Mouse (Mus musculus) layer of hippocampus, adult 2 months (tissue): Measurements from ENCODE around the gene 1700029F12Rik. TPM values are rescaled to one million over a fixed set of nuclear protein-coding genes. Genes with fewer than 3 reads are reported as not detected.
"Not testable (repeated sequence)": the region's sequence is repeated elsewhere in the genome, so short reads cannot be mapped to it uniquely, and the experiment has no call there.

Experiments
- DNase-seq, 2 experiments: peaks; one replicate each; pipeline ENCODE4 v3.0.0; 2022; ENCODE audit warnings: low spot score in 2 of 2
- H3K27ac ChIP-seq: fragments of 200-600 bp; 2 replicates; pipeline ENCODE4 v1.8.1; 2022
- H3K4me3 ChIP-seq: fragments of 200-600 bp; 2 replicates; pipeline ENCODE4 v1.8.1; 2022; ENCODE audit warnings: mild to moderate bottlenecking
- CTCF ChIP-seq: fragments of 200-600 bp; conservative IDR thresholded peaks from 2 replicates; pipeline ENCODE4 v1.8.1; 2022; ENCODE audit warnings: antibody characterized with exemption, mild to moderate bottlenecking, moderate library complexity
- long read RNA-seq, 2 experiments: library from polyadenylated mRNA; stranded (forward); transcript quantifications; one replicate each; pipeline ENCODE4 v2.0.0; 2021; ENCODE audit warnings: borderline mapping rate in 2 of 2
- total RNA-seq, 2 experiments: library from RNA; stranded (reverse); gene quantifications; 2 replicates each; pipeline ENCODE4 v1.2.3; 2021

Gene 1700029F12Rik
- total RNA-seq: not detected
- long read RNA-seq, experiment 1: 0 reads
- long read RNA-seq, experiment 2: 0 reads

DNA sequence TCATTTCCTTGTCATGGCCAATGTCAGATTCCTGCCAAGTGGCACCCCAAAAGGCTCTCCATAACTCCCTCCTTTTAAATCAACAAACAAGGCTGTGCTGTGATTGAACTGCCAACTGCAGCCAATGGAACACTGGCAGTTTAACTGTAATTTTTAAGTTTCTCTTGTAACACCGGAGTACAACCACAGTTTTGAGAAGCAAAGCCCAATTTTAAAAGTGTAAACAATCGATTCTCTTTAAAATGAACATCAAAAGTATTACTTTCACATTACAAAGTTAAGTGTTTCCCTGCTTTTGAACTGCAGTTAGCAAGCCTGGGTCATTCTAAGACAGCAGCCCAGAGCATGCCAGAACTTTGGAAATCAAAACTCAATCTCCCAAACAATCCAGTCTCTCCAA, at the start of gene 1700029F12Rik:
TSS of gene 1700029F12Rik (minus strand) at position 101 of the 400 bp plus-strand sequence.
- Histone ChIP-seq H3K27ac (no peak within 1 kb of the TSS), H3K4me3 (no peak within 1 kb of the TSS)

DNA sequence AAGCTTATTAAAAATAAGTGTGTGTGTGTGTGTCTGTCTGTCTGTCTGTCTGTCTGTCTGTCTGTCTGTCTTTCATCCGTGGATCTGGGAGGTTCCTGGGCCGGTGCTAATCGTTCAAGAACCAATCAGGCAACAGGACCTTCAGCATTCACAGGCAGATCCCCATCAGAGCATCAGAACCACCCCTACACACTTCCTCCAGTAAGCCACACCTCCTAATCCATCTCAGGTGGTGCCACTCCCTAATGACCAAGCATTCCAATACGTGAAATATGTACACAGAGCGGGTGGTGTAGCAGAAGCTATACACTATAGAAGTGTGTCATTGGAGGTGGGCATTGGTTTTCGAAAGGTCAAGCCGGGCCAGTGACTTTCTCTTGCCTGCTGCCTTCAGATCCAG, 48.3 kb upstream of the 1700029F12Rik start:
- no peak overlapping the region for H3K27ac ChIP-seq
- DNase-seq: no peak
- no peak for TF ChIP-seq CTCF
- H3K4me3 ChIP-seq: no peak overlapping the region

More for the DNA sequence above, at the start of gene 1700029F12Rik:
- no peak for TF ChIP-seq CTCF
- no peak for DNase-seq

DNA sequence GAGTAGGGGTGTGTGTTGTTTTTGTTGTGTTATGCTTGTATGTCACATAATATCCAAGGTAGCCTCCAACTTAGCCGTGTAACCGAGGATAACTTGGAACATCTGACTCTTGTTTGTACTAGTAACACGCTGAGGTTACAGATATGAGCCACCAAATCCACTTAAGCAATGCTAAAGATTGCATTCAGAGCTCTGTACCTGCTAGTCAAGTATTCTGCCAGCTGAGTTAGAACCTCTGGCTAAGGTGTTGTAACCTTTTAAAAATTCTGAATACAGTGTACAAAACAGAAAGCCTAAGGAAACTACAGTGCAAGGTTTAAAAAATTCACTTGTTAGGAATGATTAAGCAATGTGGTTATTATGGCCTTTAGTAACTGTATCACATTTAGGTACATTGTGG, 46.5 kb upstream of the 1700029F12Rik start:
- no peak for DNase-seq
- no peak for TF ChIP-seq CTCF
- Histone ChIP-seq H3K27ac (no peak overlapping the region), H3K4me3 (no peak overlapping the region)

DNA sequence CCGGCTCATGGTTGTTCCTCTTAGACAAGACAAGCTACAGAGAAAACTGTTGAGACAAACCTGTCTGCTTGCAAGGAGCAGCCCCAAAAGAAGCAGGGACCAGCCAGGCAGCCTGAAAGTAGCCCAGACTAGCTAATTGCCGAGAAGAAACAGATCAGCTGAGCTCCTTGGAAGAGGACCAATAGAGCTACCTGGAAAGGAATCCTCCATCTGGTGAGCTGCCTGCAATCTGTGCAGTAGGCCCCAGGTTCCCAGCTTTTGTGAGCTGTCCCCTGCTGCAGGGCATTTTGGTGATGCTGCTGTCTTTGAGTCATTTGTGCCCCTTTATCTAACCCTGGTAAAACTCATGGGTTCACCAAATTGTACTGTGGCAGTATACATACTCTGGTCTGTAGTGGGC, 46.0 kb upstream of the 1700029F12Rik start:
- no peak for DNase-seq
- Histone ChIP-seq H3K4me3 (no peak overlapping the region), H3K27ac (no peak overlapping the region)
- TF ChIP-seq CTCF: no peak

DNA sequence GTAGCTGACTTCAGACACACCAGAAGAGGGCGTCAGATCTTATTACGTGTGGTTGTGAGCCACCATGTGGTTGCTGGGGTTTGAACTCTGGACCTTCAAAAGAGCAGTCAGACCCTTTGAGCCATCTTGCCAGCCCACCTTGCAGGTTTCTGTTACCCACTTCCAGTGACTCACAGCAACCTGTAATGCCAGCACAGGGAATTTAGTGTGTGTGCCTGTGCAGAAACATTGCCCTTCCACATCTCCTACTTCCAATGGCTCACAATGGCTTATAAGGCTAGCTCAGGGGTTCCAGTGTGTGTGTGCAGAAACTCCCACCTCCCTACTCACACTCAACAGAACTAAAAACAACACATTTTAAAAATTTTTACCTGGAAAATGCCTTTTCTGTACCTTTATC, 43.4 kb upstream of the 1700029F12Rik start:
- H3K4me3 ChIP-seq: no peak overlapping the region
- DNase-seq: no peak
- H3K27ac ChIP-seq: no peak overlapping the region
- TF ChIP-seq CTCF: no peak

DNA sequence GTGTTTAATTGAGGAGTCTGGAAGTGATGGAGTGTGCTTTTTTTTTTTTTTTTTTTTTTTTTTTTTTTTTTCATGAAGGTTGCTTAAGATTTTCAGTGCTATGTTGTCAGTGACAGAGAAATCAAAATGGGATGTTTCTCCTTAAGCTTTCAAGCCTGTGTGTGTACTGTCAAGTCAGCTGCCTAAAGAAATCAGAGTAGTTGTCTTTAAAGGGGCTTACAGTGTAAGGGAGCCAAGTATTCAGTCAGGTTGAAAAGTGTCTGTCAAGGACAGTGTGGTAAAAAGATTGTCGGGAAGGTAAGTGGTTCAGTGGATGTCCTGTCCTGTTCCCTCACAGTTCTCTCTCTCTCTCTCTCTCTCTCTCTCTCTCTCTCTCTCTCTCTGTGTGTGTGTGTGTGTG, 39.3 kb upstream of the 1700029F12Rik start:
- Histone ChIP-seq H3K27ac (no peak overlapping the region), H3K4me3 (no peak overlapping the region)
- no peak for TF ChIP-seq CTCF
- no peak for DNase-seq

DNA sequence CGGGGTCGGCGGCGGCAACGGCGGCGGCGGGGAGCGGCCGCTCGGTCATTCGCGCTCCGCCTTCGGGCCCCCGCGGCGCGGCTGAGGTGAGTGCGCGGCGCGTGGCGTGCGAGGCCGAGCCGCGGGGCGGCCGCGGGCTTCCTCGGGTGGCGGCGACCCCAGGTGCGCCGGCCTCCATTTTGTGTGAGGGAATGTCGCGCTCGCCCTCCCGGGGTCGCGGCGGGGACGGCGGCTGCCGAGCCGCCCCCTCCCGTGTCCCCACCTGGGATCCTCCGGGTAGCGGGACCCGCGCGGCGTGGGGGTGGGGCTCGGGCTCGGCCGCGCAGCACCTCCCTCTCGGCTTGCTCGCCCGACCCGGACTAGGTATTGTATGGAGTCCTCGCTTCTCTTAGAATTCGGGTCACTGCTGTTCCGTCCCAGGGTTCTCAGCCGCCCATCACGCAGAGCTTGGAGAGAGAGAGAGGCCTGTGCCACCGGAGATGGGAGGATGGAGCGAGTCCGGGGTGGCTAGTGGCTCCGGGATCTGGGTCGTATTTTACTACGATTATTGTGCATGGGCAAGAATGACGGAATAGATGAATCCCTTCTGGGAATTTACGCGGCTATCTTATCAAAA, 37.6 kb upstream of the 1700029F12Rik start:
- peak overlapping the region; percentile 70 for H3K4me3 ChIP-seq
- no peak for TF ChIP-seq CTCF
- DNase-seq: peak; percentile 19 to 44
- peak overlapping the region; percentile 89 for H3K27ac ChIP-seq

DNA sequence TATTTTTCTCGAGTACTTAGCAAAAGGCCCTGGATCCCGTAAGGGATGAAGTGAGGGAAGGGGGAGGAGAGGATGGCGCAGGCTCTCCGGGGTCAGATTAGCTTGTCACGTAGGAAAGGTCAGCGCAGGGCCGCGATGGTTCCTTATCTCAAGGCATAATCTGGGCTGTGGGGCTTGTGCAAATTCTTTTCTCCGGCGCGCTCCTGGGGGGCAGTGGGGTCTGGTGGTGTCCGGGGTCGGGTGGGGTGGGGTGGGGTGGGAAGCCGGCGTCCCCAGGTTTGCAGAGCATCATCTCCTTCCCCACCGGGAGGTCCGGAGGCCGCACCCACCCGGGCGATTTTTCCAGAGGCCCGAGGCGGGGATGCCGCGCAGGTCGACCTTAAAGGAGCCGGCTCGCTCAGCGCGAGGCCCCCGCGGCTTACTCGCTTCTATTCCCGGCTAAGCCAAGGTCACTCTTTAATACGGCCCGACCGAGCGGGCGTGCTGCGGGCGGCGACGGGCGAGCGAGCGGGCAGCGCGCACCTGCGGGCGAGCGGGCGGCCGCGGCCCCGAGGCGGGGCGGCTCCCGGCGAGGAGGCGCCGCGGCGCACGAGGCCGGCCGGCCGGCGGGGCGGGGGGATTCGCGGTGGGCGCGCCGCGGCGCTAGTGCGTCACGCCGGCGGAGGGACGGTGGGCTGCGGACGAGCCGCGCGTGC, 36.9 kb upstream of the 1700029F12Rik start:
- Histone ChIP-seq H3K4me3 (peak overlapping the region; percentile 67), H3K27ac (peak overlapping the region; percentile 90)
- TF ChIP-seq CTCF: no peak
- peak in 1 of 2 experiments; percentile 23 for DNase-seq

DNA sequence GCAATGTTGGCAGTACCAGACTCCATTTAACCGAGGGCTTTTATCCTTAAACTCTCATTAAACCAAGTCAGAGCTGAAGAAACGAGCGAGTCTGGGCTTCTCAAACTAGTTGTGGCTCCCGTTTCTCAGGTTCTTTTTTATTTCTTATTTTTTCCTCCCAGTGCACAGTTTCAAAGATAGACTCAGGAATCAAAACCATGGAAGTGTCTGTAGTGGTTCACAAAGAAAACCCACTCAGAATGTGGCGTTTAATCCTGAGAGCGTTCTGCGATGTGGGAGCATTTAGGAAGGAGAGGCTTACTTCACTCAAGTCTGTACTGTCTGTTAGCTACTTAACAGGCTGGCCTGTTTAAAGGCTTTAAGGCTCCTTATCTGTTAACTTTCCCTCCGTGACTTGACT, 34.0 kb upstream of the 1700029F12Rik start:
- DNase-seq: no peak
- H3K4me3 ChIP-seq: no peak overlapping the region
- H3K27ac ChIP-seq: no peak overlapping the region
- no peak for TF ChIP-seq CTCF

DNA sequence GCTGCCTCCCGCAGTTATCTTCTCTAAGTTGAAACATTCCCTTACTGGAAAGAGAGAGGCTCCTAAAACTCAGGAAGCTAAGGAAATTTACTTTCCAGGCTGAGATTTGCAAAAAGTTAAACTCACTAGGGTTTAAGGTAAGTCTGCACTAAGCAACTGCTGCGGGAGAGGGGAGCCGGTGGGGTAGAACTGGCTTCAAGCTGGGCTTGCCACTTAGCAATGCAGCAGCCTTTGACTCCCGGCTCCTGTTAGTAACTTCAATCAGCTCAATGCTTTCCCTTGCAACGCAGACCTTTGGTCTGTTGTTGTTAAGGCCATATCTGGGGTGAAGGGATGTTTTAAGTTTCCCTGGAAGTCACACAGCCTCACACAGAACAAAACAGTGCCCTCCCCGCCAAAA, 33.5 kb upstream of the 1700029F12Rik start:
- no peak for TF ChIP-seq CTCF
- H3K27ac ChIP-seq: no peak overlapping the region
- H3K4me3 ChIP-seq: no peak overlapping the region
- no peak for DNase-seq

DNA sequence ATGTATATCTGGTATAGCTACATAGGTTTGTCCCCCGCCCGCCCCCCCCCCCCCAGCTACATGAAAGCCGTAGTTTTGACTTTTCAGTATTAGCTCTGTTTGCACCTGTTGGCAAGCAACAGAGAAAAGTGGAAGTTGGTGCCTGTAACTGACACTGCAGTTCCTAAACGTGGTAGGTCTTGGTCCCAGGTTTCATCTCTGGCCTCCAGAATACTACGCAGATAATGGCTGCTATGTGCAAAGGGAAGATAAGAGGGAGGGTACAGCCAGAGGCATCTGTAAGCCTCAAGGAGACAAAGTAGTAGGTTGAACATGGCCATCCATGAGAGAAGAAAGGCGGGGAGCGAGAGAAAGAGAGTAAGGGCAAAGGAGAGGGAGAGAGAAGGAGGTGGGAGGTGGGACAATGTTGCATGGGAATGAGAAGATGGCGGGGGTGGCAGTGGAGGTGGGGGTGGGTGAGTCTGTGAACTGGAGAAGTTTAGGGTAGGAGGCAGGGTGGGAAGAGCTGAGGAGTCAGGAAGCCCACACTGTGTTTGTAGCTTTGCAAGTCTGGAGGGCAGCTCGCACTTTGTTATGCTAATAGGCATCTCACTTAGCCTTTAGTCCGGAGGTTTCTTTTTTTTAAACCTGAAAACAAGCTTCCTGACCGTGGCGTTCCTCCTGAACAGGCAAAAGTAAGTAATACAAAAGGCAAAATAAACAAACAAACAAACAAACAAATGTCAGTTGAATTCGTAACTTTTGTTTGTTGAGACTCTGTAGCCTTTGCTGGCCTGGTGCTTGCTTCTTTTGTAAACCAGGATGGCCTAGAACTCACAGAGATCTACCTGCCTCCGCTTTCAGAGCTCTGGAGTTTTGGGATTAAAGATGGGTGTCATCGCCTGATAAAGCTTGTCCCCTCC, 32.7 kb upstream of the 1700029F12Rik start, which contains the start of gene Fam169a:
TSS of gene Fam169a (plus strand) at position 638 of the 902 bp plus-strand sequence.
- no peak within 1 kb of the TSS for H3K4me3 ChIP-seq

DNA sequence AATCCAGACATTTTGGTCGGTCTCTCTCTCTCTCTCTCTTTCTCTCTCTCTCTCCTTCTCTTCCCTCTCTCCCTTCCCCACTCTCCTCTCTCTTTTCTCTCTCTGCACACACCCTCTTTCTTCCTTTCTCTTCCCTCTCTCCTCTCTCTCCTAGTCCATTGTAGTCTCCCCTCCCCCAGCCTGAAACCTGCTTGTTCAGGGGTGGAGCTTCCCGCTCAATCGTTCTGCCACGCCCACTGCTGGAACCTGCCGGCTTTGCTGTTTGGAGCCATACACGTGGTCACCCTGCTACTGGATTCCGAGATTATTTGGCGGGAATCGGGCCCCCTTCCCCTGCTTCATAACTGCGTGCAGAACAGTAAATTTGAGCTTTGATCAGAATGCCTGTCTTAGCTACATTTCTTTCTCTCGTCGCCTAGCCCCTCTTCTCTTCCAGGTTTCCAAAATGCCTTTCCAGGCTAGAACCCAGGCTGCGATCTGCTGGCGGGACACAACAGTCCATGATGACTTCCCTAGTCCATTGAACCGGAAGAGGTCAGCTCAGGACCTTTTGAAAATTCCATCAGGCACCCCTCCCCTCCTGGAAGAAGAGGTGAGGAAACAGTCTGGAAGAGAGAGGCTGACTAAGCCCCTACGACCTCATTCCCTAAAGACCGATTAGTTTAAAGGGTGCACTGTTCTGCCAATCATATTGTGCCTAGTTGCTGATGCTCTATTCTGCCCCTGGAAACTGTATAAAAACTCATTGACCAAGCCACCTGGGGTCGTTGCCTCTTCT, 30.9 kb upstream of the 1700029F12Rik start:
- DNase-seq, H3K27ac ChIP-seq, H3K4me3 ChIP-seq: not testable (repeated sequence)

More for the DNA sequence above, 32.7 kb upstream of the 1700029F12Rik start, which contains the start of gene Fam169a:
- TF ChIP-seq CTCF: no peak
- no peak within 1 kb of the TSS for H3K27ac ChIP-seq
- no peak for DNase-seq
